Mouse (Mus musculus): ENCODE data around the gene Treml1.

Treml1 gene

GRCm38 (mm10) chr17:48410299-48410785, 50.6 kb downstream of the Treml1 start:
- DNase-seq, result no peak

DNA sequence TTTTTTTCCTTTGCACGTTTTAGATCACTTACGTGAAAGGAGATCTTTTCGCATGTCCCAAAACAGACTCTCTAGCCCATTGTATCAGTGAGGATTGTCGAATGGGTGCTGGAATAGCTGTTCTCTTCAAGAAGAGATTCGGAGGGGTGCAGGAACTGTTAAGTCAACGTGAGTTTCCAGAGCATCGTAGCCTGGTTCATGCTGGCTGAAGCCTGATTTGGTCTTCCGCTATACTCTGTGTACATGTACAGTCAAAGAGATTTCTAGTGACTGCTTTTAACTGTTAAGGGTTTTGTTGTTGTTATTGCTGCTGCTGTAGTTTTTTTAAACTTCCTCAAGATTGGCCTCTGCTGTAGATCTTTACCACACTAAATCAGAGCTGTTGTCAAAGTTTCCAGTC, 51.5 kb downstream of the Treml1 start:
- no peak for DNase-seq

GRCm38 (mm10) chr17:48416011-48416410, 56.3 kb downstream of the Treml1 start:
- DNase-seq, result no peak

Measured in right cerebral cortex, postnatal 25 days (tissue).